Mouse (Mus musculus) spleen, adult 18-20 months (tissue): ENCODE results near the gene Ptprd.

ENCODE experiments used
- DNase-seq, 2 experiments: peaks; one replicate each; pipeline ENCODE4 v3.0.0; 2022; ENCODE audit warnings: mixed read lengths in 2 of 2

The Ptprd gene

GRCm38 (mm10) chr4:76006717-76007116 is 2205.0 kb downstream of the Ptprd start:
- DNase-seq: no peak

GRCm38 (mm10) chr4:76004161-76004560 is 2207.6 kb downstream of the Ptprd start:
- no peak for DNase-seq

GRCm38 (mm10) chr4:76000258-76000657 is 2211.5 kb downstream of the Ptprd start:
- DNase-seq: no peak

DNA sequence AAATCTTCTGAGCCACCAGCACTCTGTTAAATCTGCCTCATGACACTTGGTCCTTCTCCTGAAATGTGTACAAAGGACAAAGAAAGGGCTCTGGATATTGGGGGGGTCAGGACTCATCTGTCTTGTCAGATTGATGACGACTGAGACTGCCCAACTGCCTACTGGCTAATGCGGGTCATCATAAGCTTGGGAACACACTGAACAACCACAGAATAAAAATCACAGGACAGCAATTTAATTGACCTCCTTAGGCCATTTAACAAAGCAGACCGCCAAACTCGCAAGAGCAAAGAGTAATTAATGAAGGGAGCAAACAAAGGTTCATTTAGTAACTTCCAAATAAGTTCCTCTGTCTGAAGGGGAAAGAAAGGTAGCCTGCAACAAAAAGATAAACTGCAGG is 2215.9 kb downstream of the Ptprd start:
- no peak for DNase-seq

GRCm38 (mm10) chr4:75994576-75994975 is 2217.2 kb downstream of the Ptprd start:
- no peak for DNase-seq

DNA sequence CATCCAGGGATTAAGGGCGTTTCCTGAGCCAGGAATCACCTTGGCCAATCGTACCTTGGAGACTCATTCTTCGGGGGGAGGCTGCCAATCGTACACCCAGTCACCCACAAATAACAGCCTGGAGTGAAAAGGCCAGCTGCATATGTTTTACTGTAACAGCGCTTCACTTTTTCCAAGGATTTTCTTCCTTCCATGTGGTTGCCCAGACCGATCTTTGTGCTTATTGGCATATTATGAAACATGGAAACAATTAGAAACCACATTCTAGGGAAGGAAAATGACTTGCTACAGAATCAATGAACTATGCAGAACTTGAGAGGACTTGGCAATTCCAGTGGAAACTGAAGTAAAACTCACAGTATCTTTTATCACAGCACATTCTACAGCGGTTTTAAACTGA is 2218.7 kb downstream of the Ptprd start:
- no peak for DNase-seq

DNA sequence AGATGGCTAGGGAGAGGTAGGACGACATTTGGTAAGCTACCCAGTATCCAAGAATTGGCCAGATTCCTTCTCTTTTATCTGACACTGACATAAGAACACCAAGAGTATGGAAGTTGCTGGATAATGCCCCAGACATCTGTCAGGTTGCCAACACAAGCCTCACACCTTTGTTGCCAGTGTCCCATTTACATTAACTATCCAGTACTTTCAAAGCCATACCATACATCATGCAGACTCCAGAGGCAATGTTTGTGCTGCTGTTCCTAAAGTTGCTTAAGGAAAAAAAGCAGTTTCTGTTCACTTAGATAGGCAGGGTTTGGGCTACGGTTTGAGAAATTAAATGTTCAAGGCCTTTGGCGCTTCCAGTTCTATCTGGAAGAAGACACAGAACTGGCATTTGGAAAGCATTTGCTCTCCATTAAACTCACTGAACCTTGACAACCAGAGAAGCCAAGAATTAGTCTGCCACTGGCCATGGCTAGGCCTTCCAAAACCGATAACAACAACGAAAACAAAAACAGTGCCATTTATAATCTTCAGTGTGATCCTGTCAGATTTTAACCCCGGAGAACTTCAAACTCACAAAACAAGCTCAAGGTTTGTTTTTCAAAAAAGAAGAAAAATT is 2220.0 kb downstream of the Ptprd start:
- no peak for DNase-seq

GRCm38 (mm10) chr4:75974728-75975127 is 2237.0 kb downstream of the Ptprd start:
- no peak for DNase-seq

- no peak for DNase-seq
Measured at GRCm38 (mm10) chr4:75973322-75973721, 2238.4 kb downstream of the Ptprd start.

DNA sequence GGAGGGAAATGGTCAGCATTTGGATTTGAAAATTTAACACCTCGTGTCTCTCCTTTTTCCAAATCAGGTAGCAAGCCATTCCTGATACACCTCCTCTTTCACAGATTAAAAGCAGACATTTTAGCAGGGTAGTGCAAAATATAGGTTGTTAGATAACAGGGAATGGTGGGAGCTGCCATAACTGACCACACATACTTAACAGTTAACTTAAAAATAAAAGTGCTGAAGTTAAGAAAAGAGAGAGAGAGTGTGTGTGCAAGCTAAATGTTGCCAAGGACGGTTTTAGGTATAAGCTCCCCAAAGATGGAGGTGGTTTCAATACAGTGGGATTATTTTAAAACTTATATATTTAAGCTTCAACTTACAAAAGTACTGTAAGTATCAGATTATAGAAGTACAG is 2241.8 kb downstream of the Ptprd start:
- DNase-seq: no peak

DNA sequence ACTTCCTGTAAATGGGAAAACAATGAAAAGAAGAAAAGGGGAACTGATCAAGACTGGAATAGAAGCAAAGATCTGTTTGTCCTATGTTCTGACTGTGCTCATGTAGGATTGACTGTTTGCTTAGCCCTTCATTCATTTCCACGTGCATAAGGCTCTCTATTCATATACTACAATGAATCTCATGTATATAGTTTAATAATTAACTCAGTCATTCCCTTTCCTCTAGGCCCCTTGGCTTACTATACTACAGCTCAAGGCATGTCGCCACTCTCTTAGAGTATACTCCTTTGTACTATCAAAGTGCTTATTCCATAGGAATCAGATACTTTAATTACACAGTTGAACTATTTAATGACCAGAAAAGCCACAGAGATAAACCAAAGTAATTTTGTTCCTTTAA is 2243.1 kb downstream of the Ptprd start:
- DNase-seq: no peak

DNA sequence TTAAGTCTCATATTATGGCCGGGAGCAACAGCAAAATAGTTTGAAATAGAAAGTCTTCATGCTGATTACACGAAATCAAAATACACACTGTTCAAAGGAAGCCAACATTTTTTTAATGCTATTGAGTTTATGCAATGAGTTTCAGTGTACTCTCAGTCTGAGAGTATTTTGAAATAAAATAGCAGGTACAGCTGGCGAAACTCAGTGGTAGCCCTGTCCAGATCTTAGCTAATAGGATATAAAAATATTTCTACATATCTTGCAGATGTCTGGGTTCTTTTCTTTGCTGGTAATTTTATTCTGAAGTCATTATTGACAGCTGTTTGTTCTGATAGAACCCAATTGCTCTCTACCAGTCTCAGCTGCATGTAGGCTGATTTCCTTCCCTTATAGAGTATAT is 2246.0 kb downstream of the Ptprd start:
- no peak for DNase-seq

DNA sequence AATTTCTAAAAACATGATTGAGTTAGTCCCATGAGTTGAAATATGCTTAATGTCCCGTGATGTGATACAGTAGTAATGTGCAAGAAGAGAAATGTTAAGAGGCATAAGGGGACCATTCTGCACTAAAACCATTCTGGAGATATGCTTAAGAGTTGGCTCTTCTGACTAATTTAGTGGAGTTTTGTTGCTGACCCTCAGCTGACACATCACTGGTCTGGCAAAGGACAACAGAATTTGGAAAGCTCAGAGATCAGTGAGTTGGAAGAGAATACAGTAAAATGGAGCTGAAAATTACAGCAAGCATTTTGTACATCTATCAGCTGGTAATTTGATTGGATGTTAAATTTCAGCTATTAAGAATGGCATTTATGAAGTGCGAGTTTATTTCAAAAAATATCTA is 2248.8 kb downstream of the Ptprd start:
- no peak for DNase-seq

GRCm38 (mm10) chr4:75961865-75962264 is 2249.9 kb downstream of the Ptprd start:
- DNase-seq: no peak

GRCm38 (mm10) chr4:75953349-75954060 is 2258.3 kb downstream of the Ptprd start:
- no peak for DNase-seq

DNA sequence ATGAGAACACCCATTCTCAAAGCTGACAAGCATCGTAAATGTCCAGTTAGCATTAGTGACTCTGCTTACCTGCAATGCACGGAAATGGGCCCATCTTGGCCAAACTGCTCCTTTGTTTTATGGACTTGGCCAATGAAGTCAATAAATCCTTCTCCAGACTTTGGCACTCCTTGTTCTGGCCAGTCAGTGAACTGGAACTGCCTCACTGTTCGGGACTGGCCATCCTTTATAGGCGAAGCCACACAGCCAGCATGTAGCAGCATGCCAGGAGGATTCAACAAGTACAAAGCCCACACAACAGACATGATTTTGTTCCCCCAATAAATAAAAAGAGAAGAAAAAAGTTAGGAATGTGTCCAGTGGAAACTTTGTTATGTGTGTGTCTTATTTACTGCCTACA is 2261.2 kb downstream of the Ptprd start:
- no peak for DNase-seq

GRCm38 (mm10) chr4:75894871-75895270 is 2316.9 kb downstream of the Ptprd start:
- DNase-seq: no peak
